Mouse (Mus musculus): ENCODE results near the gene Treh.
A peak's percentile ranks its signal among the peaks of the same experiment; 100 is the strongest.

Gene Treh

DNA sequence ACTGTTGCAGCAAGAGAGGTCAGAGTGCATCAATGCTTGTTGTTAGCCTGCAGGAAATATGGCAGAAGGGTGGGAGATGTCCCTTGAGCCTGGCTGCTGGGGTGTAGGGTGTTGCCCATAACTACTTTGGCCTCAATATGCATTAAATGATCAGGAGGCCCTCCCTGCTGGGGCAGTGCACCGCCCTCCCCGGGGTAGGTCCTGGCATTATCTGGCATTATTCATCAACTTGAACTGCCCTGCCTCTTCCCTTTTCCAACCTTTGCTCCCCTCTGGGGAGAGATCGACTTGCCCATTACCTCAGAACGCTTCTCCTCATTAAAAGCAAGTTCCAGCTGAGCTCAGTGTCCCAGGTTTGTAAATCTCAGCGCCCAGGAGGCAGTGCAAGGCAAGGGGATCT, 6.5 kb downstream of the Treh start:
- no peak for DNase-seq

DNA sequence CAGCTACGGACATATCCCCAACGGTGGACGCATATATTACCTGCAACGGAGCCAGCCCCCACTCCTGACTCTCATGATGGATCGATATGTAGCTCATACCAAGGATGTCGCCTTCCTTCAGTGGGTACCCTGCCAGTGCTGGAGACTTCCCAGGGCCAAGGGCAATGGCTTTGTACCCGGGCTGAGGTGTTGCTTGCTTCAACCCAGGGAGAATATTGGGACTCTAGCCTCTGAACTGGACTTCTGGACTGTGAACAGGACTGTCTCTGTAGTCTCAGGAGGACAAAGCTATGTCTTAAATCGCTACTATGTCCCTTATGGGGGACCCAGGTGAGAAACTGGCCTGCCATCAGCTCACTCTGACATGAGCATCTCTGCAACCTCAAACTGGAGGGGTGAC, 10.0 kb downstream of the Treh start:
- DNase-seq = no peak

DNA sequence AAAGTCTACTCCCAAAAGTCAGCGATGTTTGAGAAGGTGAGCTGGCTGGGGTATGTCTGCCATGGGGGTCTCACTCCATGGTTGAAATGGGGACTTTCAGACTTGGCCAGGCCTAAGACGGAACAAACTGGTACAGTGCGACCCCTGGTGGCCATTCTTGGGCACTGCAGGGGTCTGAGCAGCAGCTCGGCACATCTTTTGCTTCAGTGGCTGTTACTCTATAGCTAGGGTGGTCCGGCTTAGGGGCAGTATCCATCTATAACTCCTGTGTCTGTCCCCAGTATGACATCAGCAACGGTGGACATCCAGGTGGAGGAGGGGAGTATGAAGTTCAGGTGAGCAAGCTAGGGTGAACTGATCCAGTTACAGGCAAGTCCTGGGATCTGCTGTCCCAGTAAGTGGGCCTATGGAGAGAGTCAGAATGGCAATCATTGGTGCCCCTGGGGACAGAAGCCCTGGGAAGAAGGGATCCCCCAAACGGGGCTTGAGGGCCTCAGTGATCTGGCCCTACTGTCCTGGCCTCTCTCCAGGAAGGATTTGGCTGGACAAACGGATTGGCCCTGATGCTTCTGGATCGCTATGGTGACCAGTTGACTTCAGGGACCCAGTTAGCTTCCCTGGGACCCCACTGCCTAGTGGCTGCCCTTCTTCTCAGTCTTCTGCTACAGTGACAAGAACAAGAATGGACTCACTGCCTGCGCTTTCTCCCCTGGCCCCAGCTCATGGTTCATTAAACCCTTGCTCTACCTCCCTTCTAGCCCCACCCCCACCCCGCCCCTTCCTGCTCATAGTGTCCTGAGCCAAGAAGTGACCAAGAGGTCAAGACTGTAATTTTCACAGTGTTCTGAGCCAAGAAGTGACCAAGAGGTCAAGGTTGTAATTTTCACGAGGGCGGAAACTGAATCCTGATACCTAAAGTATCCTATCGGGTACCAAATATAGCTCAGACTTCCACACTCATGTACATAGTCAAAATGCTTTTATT, 12.6 kb downstream of the Treh start:
- peak; percentile 52 for DNase-seq

DNA sequence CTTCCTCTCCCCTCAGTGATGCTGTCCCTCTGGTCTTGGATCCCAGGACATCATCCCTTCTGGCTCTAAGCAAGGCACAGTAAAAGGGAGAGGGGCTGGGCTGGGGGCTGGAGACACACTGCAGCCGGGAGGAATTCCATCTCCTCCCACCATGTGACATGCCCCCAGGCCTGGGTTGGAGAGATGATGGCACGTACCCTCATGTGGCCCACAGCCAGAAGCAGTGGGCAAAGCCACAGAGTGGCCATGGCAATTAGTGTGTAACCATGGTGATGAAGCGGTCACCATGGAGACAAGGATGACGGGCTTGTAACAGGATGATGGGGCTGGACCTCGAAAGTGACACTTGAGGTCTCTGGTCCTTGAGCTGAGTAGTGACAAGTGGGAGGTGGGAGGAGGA, 13.6 kb downstream of the Treh start:
- no peak for DNase-seq

DNA sequence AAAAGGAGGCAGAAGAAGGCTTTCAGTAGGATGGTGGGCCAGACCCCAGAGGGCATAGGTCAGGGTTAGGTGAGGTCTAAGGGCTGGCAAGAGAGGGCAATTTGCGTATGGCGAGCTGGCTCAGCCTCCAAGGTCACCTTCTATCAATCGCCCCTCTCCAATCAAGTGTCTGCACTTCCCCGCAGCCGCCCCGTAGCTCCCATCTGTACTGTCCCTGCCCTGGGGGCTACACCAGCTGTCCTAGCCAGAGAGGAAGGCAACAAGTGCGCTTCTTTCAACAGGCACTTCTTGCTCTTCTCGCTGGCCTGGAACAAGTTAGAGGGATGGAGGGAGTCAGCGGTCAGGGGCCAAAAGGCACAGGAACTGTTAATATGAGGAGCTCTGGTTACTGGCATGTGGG, 15.0 kb downstream of the Treh start:
- DNase-seq = no peak

DNA sequence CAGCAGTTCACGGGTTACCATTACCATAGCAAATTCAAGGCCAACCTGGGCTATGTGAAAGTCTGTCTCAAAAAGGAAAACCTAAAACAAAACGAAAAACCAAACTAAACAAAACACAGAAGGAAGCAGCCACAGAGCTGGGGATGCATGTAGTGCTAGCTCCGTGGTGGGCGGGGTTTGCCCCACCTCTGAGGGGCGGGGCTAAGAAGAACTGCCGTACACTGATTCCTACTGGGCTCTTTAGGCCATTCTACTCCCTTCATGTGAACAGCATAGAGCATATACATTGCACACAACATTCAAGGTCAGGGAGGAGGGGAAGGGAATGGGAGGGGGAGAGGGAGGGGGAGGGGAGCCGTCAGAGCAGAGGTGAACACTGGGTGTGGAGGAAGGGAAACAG, 17.6 kb downstream of the Treh start:
- DNase-seq = no peak

DNA sequence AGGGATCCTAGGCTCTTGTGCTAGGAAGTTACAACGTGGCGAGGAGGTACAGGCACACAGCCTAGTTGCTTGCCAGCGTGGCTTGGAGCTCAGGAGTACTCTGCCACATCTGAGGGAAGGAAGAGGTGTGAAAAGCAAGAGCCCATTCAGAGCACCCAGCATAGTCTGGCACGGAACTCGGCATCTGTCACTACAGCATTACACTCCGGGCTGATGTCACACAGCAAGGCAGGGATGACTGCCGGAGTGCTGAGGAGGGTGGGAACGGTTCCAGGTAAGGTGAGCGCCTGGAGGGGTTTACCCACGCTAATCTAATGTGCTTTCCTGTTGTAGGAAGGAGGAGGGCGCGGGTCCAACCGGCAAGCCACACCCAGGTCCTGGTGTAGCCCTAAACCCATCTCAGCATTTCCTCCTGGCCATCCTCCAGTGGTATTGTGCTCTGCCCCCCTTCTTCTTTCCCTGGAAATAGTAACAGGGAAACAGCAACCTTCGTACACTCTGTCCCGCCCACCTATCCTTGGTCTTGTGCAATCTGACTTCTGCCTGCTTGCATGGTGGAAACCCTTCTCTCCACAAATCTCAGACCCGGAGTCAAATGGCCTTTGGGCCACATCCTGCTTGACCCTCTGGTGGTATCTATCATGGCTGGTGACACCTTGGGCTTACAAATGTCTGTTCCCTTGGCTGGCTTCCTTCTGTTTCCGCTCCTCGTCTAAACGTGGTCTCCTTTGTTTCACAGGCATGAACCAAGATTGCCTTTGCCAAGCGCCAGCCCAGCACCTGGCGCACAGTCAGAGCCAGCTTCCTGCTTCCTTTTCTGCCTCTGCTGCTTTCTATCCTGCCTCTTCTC, 18.9 kb downstream of the Treh start:
- peak; percentile 80 for DNase-seq

DNA sequence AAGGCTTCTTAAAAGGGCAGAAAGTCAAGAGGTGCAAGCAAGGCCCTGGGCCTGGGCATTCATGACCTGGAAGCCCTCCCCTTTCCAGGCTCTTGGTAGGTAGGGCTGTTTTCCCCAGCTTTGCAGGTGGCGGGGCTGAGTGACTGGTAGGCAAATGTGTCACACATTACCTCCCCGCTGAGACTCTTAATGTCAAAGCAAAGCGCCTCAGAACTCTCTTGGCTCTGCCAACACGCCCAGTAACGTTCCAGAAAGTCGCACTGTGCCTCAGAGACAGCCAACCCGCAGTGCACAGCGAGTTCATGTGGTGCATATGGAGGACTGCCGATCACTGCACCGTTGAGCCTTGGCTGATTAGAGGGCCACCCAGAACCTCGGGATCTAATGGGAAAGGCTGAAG, 20.0 kb downstream of the Treh start:
- DNase-seq = no peak

DNA sequence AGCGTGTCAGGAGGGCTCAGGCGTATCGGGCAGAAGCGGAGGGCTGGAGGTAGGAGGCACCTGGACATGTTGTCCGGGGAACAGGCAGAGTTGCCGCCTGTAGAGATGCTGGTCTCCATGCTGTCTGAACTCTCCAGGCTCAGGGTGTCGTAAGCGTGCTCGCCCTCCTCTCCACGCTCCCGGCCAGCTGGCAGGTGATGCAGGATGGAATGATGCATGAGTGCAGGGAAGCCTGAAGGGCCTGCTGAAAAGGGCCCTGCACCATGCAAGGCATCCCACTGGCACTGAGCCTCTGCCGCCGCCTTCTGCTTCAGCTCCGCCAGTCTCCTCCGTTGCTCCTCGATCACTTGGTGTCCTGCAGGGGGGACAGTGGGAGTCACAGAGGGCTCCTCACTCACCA, 24.8 kb downstream of the Treh start:
- no peak for DNase-seq

DNA sequence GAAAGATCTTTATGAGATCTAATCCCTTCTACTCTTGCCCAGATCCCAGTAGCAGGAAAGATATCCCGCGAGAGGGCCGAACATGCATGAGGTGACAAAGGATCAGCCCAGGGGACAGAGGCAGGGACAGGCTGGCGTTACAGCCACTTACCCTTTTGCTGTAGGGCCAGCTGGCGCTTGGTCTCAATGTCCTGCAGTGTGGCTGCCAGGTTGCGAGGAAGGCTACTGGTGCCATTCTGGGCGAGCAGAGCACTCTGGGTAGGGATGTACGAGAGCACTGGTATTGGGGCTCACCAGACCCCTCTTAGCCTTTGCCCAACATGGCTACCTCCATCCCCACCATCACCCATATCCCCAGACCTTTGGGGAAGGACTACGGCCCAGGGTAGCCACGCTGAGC, 26.2 kb downstream of the Treh start:
- DNase-seq = no peak

DNA sequence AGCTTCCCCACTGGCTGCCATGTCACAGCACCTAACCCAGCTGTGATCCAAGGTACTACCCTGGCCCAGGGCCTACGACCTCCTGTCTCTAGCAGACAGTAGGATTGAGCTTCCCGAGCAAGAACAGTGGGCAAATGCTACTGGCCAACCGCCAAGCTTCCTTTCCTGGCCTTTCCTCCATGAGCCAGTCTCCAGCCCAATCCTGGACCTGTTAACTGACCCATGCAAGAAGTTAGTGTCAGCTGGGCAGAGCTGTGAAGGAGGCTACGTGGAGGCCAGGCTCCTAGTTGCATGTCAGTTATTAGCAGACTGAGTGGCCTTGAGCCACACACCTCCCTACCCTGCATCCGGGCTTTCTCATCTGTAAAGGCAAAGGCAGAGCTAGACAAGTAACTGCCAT, 26.7 kb downstream of the Treh start:
- DNase-seq = no peak

DNA sequence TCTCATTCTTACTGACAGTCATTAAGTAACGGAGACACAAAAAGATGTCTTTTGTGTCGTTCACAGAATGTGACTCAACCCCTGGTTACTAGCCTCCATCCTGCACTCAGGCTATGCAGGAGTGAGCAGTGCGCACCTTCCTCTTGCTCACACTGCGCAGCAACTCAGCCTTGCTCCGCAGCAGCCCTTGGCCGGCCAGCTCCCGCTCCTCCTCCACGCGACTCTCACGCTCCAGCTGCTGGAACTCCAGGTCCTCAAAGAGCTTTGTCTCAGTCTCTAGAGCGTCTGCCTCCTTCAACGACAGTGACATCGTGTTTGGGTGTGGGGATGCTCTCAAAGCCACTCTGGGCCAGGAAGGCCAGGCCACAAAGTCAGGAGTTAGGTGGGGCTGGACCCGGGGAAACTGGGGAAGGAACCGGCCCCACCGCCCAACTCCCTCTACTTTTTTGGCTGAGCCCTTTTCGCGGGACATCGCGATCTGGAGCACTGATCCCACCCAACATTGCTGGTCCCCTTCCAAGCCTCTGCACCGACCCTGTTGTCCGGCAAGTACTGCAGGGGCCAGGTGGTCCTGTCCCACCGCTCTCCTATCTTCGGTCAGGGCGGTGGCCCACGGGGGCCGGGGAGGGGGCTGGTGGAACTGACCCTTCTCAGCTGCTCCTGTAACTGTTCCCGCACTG, 34.9 kb downstream of the Treh start:
- DNase-seq = no peak

DNA sequence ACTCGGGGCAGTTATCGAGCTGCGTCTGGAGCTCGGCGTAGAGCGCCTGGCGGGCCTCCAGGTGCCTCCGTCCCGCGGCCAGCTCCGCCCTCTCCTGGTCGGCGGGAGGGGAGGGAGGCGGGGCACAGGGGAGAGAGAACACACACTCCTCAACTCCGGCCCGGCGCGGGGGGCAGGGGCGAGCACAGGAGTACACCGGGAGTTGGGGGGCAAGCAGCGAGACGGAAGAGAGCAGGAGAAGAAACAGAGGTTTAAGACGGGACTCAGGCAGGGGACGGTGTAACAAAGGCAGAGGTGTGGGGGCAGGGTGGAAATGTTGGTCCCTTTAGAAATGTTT, 35.4 kb downstream of the Treh start:
- no peak for DNase-seq

DNA sequence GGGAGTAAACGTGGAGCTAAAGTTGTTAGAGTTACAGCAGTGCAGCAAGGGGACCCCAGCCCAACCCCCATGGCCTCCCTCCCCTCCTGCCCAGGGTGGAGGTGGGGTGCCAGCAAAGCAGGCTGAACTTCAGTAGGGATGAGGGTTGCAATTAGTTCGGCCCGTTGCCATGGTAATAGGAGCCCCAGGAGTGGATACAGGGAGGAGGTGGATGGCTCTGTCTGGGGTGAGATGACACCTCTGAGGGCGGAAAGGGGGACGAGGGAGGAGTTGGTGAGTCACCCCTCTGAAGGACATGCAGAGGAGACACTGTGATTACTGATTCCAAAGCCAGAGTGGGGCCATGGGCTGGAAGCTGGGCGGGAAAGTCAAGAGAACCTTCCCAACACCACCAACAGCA, 35.9 kb downstream of the Treh start:
- DNase-seq = no peak

DNA sequence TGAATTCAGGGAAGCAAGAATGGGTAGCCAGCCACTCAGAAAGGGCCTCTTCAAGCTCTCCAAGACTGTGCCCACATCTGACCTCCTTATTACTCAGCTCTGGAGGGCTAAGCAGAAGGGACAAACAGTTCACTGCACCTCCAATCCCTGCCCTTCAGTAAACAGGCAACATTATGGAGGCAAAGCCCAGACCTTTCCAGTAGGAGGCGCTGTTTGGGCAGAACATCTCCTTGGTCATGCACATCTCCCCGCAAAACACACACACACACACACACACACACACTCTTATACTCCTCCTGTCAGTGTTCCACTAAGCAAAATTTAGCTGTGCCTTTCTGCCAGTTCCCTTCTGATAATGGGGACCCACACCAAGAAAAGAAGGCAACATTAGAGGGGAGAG, 36.6 kb downstream of the Treh start:
- no peak for DNase-seq

DNA sequence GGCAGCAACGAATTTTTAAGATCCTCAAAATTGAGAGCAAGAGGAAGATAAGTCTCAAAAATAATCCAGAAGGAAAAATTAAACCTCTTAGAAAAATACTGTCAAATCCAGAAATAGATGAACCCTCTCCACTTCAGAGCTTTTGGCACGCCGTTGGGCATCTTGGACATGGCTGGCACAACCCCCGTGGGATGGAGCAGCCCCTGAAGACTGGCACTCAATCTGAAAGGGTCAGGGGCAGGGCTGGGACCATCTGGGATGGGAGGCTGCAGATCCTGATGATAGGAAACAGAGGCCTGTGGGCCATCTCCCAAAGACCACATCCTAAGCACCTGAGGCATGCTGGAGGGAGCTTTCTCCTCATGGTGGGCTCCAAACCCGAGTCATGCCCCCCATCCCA, 37.2 kb downstream of the Treh start:
- DNase-seq = no peak

DNA sequence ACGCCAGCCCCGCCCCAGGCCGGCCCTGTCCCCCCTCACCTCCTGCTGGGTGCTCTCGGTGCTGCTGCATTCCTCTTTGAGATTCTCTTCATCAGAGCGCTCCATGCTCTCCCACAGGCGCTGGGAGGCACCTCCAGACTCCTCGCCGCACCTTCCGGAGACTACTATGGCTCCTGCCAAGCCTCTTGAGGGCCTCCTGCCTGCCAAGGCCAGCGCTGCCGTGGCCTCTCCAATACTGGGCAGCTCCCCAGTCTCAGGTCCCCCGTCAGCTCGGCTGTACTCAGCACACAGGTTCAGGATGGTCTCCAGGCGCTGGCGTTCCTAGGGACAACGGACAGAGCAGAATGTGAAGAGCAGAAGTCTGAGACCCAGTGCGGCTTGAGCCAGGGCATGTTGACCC, 38.6 kb downstream of the Treh start:
- DNase-seq = no peak

DNA sequence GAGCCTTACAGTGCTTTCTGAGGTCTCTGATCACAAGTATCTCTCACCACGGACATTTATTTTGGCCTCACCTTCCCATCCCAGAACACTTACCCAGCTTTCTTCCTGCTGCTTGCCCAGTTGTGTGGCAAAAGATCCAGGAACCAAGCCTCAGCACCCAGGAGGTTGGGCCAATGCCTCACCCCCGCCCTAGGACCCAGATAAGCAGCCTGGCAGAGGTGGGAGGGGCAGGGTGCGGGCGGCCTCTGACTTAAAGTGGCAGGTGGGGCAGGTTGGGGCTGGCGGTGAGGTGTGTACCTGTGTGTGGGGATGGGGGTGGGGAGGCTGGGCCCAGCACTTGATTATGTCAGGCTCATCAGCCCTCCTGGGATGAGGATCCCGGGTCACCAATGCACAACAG, 40.0 kb downstream of the Treh start:
- DNase-seq = no peak

DNA sequence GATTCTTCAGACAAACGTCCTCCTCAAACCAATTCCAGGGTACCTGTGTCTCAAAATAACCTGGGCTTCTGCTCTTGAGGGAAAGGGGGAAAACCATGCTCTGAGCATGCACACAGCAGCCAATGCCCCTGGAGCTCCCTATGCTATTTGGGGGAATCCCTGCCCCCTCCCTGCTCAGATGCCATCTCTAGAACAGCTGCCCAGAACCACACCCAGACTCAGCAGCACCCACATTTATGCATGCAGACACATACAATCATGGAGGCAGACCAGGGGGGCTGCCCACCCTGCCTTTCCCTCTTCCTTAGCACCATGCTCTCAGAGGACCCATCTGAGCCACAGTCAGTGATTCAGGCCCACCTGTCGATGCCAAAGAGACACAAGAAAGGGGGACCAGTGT, 40.5 kb downstream of the Treh start:
- no peak for DNase-seq

DNA sequence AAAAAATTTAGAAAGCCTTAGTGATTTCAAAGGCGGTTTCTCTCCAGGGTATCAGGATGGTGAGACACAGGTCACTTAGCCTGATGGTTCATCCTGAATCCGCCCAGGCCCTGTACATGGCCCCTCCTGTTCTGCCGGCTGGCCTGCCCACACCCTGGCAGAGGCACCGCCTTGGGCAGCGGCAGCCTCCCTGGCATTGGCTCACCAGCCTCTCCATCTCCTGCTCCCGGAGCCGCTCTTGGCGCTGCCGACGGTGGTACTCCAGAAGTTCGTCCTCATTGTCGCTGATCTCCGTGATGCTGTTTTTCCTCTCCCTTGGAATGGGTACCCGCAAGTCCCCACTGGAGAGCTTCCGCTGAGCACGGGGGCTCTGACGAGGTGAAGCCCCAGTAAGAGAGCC, 42.1 kb downstream of the Treh start:
- no peak for DNase-seq

DNA sequence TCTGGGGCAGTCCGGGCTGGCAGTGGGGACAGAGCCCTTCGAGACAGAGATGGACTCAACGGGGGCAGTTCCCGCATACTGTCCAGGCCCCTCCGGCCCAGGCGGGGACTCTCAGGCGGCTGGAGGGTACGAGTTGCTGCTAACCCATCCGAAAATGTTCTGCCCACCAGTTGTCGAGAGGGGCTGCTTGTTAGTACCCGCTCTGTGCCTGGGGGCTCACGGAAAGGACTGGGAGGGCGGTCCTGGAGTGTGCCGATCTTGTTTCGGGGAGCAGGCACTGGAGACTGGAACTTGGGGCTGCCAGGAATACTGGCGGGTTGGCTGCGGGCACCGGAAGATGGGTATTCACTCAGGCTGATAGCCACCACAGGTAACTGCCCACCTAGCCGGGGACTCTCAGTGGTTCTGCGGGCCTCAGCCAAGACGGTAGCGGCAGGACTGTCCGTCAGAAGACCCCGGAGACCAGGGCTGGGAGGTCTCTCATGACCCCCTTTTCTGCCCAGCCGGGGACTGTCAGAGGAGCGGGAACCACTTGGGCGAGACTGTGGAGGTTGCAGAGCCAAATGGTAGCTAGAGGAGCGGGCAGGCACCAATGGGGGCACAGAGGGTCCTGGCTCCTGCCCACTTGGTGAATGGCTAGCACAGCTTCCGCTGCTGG, 42.8 kb downstream of the Treh start:
- no peak for DNase-seq

DNA sequence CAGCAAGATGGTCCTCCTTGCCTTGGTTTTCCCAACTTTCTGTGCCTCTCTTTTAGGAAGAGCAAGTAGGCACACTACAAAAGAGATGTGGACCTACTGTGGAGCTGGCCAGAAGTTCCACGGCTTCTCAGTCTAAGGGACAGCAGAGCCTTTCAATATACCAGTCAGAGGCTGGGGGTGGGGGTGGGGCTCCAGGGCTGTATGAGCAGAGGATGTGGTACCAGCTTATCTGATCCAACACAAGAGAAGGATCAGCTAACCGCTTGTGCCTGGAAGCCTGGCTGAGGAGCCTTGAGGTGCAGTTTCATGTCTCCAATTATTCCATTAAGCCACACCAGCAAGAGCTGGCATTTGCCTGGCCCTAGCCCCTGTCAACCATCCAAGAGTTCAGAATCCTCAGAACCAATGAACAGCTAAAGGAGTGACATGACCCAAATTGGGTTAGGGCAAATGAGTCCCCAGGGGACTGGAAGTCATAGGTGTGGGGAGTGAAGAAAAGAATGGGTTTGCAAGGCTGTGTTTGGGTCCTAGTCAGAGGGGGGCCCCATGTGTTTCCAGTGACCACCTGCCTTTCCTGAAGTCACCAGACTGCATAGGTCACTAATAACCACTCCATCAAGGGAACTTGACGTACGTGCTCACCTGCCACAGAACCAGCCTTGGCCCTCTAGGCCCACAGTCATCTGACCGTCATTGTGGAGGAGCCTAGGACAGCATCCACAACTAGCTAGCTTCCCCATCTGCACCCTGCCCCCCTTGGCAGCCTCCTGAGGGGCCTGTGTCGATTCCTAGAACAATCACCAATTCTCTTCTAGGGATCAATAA, 44.2 kb downstream of the Treh start:
- no peak for DNase-seq

All from right cerebral cortex, postnatal 25 days (tissue).